19 mouse cellular contexts compared by ENCODE assay signal in genomic region chr5:129182554-129182953, GRCm38 (mm10).
DNase-seq lines count a peak whose midpoint lies in the region; TF ChIP-seq lines count a peak whose summit lies in the region.
"Had no signal": no experiment of that assay in that cellular context is flagged by ENCODE, and none has a peak within 500 bp of the region (broad histone marks: within the 10 kb centered on the region; RNA-seq: fewer than 3 reads in every experiment).

No protein-coding gene starts in this region.

- H3K36me3 ChIP-seq in myocyte (ENCODE audit: control insufficient read depth, insufficient read depth) = no peaks in the 10 kb centered on the region
- H3K36me3 ChIP-seq: embryonic facial prominence, embryonic 15.5 days; forebrain, embryonic 10.5 days; heart, embryonic 12.5 days; hindbrain, embryonic 15.5 days had no signal

- no peaks in the 10 kb centered on the region for H3K79me2 ChIP-seq in myocyte (ENCODE audit: control insufficient read depth, insufficient read depth)

- no peak for TF ChIP-seq POLR2A in myocyte (IDR thresholded peaks at IDR 0.05; ENCODE audit: insufficient read length, low read depth)

- peak overlapping the region; percentile 48 for H3K4me2 ChIP-seq in myocyte (ENCODE audit: low read depth)
- H3K4me2 ChIP-seq: embryonic facial prominence, embryonic 15.5 days; heart, embryonic 12.5 days; hindbrain, embryonic 15.5 days had no signal

- H3ac ChIP-seq in myocyte (ENCODE audit: control insufficient read depth, insufficient read length) = no peak overlapping the region

- peak; percentile 23 to 35 for DNase-seq in left cerebral cortex, postnatal 36 days (ENCODE audit: low spot score in 2 of 2)
- no peak for DNase-seq in left cerebral cortex, postnatal 10 days (ENCODE audit: extremely low spot score in 1 of 2, low spot score in 2 of 2)
- peak; percentile 55 to 56 for DNase-seq in right cerebral cortex, adult 2 months (ENCODE audit: low spot score in 2 of 2)
- no peak for DNase-seq in right cerebral cortex, postnatal 4 days
- no peak for DNase-seq in thymus, postnatal 25 days
- DNase-seq: adrenal gland, adult 2 months; adrenal gland, postnatal 25 days; cerebellum, adult 11 months; cerebellum, adult 8-10 months; cerebellum, postnatal 14 days; embryo, embryonic 11 days; gastrocnemius, postnatal 14 days; heart, adult 2 months had no signal

- intact Hi-C loops in left cerebral cortex, postnatal 36 days (cut with DNase I) = no loop called here
- intact Hi-C loops in left cerebral cortex, postnatal 10 days (cut with DNase I) = loop anchor here (10.0 kb wide), 1 partner anchor 992 kb away; the partner anchor contains the start of gene Rabgef1

- no peaks in the 10 kb centered on the region for H3K27me3 ChIP-seq in myocyte (ENCODE audit: control insufficient read depth, insufficient read depth, insufficient read length)

- H3K4me3 ChIP-seq in myocyte = no peak overlapping the region
- H3K4me3 ChIP-seq: embryonic facial prominence, embryonic 15.5 days; erythroblast, embryonic 14.5 days; forebrain, embryonic 10.5 days; heart, adult 2 months; heart, embryonic 12.5 days; hindbrain, embryonic 15.5 days had no signal

TF ChIP-seq in myocyte, 11 proteins besides CTCF, POLR2A, EP300 and RAD21:
- TF ChIP-seq MYOD1 (IDR thresholded peaks at IDR 0.05; ENCODE audit: control insufficient read depth in 1 of 3, insufficient read length in 2 of 3, low read depth in 2 of 3) = peak in 2 of 3 experiments; percentile 91 to 96
- no peak for TF ChIP-seq TCF3 (IDR thresholded peaks at IDR 0.05; ENCODE audit: insufficient read length, low read depth)
- no peak for TF ChIP-seq CEBPB (IDR thresholded peaks at IDR 0.05; ENCODE audit: insufficient read depth, poor library complexity, severe bottlenecking)
- TF ChIP-seq E2F4 (IDR thresholded peaks at IDR 0.05; ENCODE audit: insufficient read depth) = no peak
- peak; percentile 1 for TF ChIP-seq TCF12 (IDR thresholded peaks at IDR 0.05; ENCODE audit: insufficient read depth, poor library complexity, severe bottlenecking)
- TF ChIP-seq MAX (IDR thresholded peaks at IDR 0.05; ENCODE audit: low read depth) = no peak
- peak in 2 of 3 experiments; percentile 76 to 80 for TF ChIP-seq MYOG (IDR thresholded peaks at IDR 0.05; ENCODE audit: control insufficient read depth in 1 of 3, insufficient read depth in 1 of 3, insufficient read length in 2 of 3, low read depth in 2 of 3)
- no peak for TF ChIP-seq USF1 (IDR thresholded peaks at IDR 0.05; ENCODE audit: low read depth)
- no peak for TF ChIP-seq REST (IDR thresholded peaks at IDR 0.05; ENCODE audit: insufficient read depth, insufficient read length)
- no peak for TF ChIP-seq SRF (IDR thresholded peaks at IDR 0.05; ENCODE audit: control insufficient read depth, insufficient read length, low read depth)
- no peak for TF ChIP-seq POLR2AphosphoS2 (IDR thresholded peaks at IDR 0.05; ENCODE audit: insufficient read length, low read depth)
TF ChIP-seq in myocyte: peak in this region for 3.

Comparison
In these comparisons a context has a peak if more than half of its experiments do, and no peak if none do; other contexts are left out.
1. DNase-seq: peak in left cerebral cortex, postnatal 36 days (2 of 2) and right cerebral cortex, adult 2 months (2 of 2); none in left cerebral cortex, postnatal 10 days (0 of 2), right cerebral cortex, postnatal 4 days (single experiment) and thymus, postnatal 25 days (single experiment).